Mouse (Mus musculus) midbrain, embryonic 13.5 days (tissue): ENCODE data around the gene Tmem8. TPM values are rescaled to one million over a fixed set of nuclear protein-coding genes. Genes with fewer than 3 reads are reported as not detected.
"Not testable (repeated sequence)": the region's sequence is repeated elsewhere in the genome, so short reads cannot be mapped to it uniquely, and the experiment has no call there.

Experiments used
- ATAC-seq: fragments of 200-750 bp; cut with Nextera tagmentation; 2 replicates; pipeline ENCODE4 v1.8.0; 2017; ENCODE audit warnings: mild to moderate bottlenecking, moderate TSS enrichment, moderate library complexity
- H3K27ac ChIP-seq: fragments of 300-500 bp; sonication (generic); 2 replicates; pipeline ENCODE4 v1.5.1; 2015; ENCODE audit warnings: inconsistent platforms, mild to moderate bottlenecking, moderate library complexity
- H3K27me3 ChIP-seq: fragments of 300-500 bp; sonication (generic); 2 replicates; pipeline ENCODE4 v1.6.1; 2015; ENCODE audit warnings: mild to moderate bottlenecking, inconsistent platforms
- H3K36me3 ChIP-seq: fragments of 300-500 bp; sonication (generic); 2 replicates; pipeline ENCODE4 v1.6.1; 2015; ENCODE audit warnings: mild to moderate bottlenecking, inconsistent platforms
- H3K4me1 ChIP-seq: fragments of 300-500 bp; sonication (generic); replicated peaks from 2 replicates; pipeline ENCODE4 v1.6.1; 2015; ENCODE audit warnings: inconsistent platforms
- H3K4me2 ChIP-seq: fragments of 300-500 bp; sonication (generic); replicated peaks from 2 replicates; pipeline ENCODE4 v1.6.1; 2015; ENCODE audit warnings: moderate library complexity, mild to moderate bottlenecking, inconsistent platforms
- H3K4me3 ChIP-seq: fragments of 300-500 bp; sonication (generic); replicated peaks from 2 replicates; pipeline ENCODE4 v1.5.1; 2015; ENCODE audit warnings: mild to moderate bottlenecking, inconsistent platforms
- H3K9ac ChIP-seq: fragments of 300-500 bp; sonication (generic); replicated peaks from 2 replicates; pipeline ENCODE4 v1.6.1; 2015; ENCODE audit warnings: mild to moderate bottlenecking, inconsistent platforms
- H3K9me3 ChIP-seq: fragments of 300-500 bp; sonication (generic); 2 replicates; pipeline ENCODE4 v1.6.1; 2016; ENCODE audit warnings: mild to moderate bottlenecking, inconsistent platforms
- WGBS: fragments of 180-500 bp; shearing (Covaris S2); methylation state at CpG from one replicate; pipeline ENCODE4 v1.1.7; 2015; 5-methylcytosine and 5-hydroxymethylcytosine counted together
- polyA plus RNA-seq: library from polyadenylated mRNA; unstranded; fragments of >200 nt; fragmentation: Nextera tagmentation; extraction: Ambion mirVana; gene quantifications from 2 replicates; pipeline ENCODE4 v1.2.1, GENCODE M21; 2015

The Tmem8 gene
- polyA plus RNA-seq, 1 experiment from 2014 or later, result 2.4 TPM

- peak overlapping the region; percentile 85 for H3K9ac ChIP-seq
- H3K36me3 ChIP-seq, result no peaks in the 10 kb centered on the region
- no peaks in the 10 kb centered on the region for H3K9me3 ChIP-seq
- H3K27ac ChIP-seq, result no peak overlapping the region
- H3K27me3 ChIP-seq, result peaks cover 77% of the 10 kb centered on the region
- H3K4me3 ChIP-seq, result peak overlapping the region; percentile 77
- 15% methylated on average over 8 of the region's 8 CpGs for WGBS
- ATAC-seq, result no peak
- H3K4me1 ChIP-seq, result peaks cover 21% of the 10 kb centered on the region
- H3K4me2 ChIP-seq, result peak overlapping the region; percentile 93
Measured at GRCm38 (mm10) chr17:26114061-26114460, 962 bp downstream of the Tmem8 start.

GRCm38 (mm10) chr17:26114461-26114860 is 1.4 kb downstream of the Tmem8 start:
- Histone ChIP-seq H3K27me3 (peaks cover 81% of the 10 kb centered on the region), H3K4me1 (peaks cover 21% of the 10 kb centered on the region)
- not testable (repeated sequence) for H3K27ac ChIP-seq, H3K9me3 ChIP-seq, ATAC-seq, H3K4me2 ChIP-seq, H3K36me3 ChIP-seq, H3K9ac ChIP-seq, H3K4me3 ChIP-seq
- 70% methylated on average over 7 of the region's 7 CpGs for WGBS

DNA sequence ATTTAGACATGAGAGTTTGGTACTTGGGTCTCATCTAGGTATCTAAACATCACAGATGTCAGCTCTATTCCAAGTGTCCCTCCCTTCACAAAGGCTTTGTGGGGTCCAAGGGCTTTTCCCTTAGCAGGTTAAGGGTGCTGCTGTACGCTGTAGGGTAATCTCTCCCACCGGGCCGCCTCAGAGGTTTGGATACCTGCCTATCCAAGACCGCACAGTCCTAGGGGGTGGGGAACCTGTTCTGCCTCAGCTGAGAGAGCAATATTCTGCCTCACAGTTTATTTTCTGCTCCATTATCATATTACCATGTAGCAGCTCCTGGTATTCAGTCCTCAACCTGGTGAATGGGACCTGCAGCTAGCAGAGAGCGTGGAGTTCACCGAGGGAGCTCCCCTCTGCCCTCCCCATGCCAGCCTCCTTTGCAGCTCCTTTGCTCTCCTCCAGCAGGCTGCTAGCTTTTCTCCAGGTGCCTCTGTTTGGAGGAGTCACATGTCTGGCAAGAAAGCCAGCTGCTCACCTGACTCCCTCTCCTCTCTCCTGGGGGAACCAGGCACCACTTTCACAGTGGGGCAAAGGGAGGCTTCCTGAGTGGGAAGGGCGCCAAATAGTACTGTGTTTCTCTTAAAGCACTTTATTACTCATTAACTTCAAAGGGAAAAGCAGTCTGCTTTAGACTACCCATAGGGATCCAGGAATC is 2.3 kb downstream of the Tmem8 start:
- Histone ChIP-seq H3K4me3 (no peak overlapping the region), H3K36me3 (no peaks in the 10 kb centered on the region), H3K9me3 (no peaks in the 10 kb centered on the region), H3K27ac (no peak overlapping the region), H3K27me3 (peaks cover 81% of the 10 kb centered on the region), H3K4me1 (peaks cover 22% of the 10 kb centered on the region), H3K9ac (no peak overlapping the region), H3K4me2 (no peak overlapping the region)
- ATAC-seq, result no peak
- 91% methylated on average over 7 of the region's 7 CpGs for WGBS

DNA sequence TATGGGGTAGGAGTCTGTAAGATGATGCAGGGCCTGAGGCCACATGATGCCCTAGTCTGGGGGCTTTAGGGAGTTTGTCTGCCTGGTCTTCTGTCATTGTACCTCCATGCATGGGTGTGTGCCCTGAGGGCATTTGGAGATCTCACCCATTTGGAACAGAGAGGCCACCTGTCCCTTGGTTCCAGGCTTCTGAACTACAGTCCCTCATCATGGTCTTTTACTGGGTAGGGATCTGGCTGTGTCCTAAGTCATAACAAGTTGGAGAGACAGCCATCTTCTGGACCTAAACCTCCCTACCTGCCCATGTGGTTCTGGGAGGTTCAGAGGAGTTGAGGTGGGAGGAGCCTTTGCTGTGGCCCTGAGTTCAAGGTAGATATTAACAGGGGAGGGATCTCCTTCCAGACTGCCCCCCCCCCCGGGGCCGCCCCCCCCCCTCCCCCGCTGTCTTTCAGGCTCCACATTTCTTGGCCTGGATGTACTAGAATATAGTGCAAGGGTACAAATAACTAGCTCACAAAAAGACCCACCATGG is 2.9 kb downstream of the Tmem8 start:
- Histone ChIP-seq H3K9ac (no peak overlapping the region), H3K36me3 (no peaks in the 10 kb centered on the region), H3K4me3 (no peak overlapping the region), H3K27me3 (peaks cover 77% of the 10 kb centered on the region), H3K4me1 (peaks cover 19% of the 10 kb centered on the region), H3K27ac (no peak overlapping the region), H3K9me3 (no peaks in the 10 kb centered on the region), H3K4me2 (no peak overlapping the region)
- WGBS, result 47% methylated on average over 3 of the region's 3 CpGs
- ATAC-seq, result no peak

GRCm38 (mm10) chr17:26116503-26117258 is 3.6 kb downstream of the Tmem8 start:
- Histone ChIP-seq H3K4me2 (no peak overlapping the region), H3K9ac (no peak overlapping the region), H3K9me3 (no peaks in the 10 kb centered on the region), H3K27me3 (peaks cover 74% of the 10 kb centered on the region), H3K27ac (no peak overlapping the region), H3K4me1 (peaks cover 15% of the 10 kb centered on the region), H3K4me3 (no peak overlapping the region), H3K36me3 (no peaks in the 10 kb centered on the region)
- 83% methylated on average over 17 of the region's 17 CpGs for WGBS
- no peak for ATAC-seq

DNA sequence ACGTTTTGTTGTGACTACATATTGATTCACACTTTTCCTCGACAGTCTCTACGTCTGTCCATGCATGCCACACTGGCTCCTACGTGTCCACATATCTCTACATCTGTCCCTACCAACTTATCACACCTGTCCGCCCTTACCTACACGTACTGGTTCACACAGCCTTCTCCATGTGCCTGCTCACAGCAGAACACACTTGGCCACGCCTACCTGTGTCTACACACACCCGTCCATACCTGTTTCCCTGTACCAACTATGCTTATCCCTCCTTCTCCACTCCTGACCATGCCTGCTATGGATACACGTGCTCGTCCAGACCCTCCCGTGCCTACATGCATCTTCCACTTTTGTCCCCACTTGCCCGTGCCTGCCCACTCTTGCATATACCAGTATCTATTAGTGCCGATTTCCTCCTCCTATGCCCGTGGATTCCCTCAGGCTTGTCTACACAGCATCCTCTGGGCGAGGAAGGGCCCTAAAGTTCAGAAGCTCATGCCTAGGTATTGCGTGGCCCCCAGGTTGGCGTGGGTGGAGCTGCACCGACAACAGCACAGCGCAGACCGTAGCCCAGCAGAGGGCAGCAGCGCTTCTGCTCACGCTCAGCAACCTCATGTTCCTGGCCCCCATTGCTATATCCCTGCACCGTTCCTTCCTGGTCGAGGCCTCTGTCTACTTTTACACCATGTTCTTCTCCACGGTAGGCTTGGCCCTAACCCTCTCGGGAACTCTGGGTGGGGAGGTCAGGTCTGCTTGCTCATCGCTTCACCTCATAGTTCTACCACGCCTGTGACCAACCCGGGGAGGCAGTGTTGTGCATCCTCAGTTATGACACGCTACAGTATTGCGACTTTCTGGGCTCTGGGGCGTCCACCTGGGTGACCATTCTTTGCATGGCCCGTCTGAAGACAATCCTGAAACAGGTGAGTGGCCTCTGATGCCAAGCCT is 6.9 kb downstream of the Tmem8 start:
- Histone ChIP-seq H3K4me1 (peaks cover 19% of the 10 kb centered on the region), H3K27ac (no peak overlapping the region), H3K36me3 (peaks cover under 1% of the 10 kb centered on the region; the same call in 1 of the 2 replicates), H3K4me2 (no peak overlapping the region), H3K9ac (no peak overlapping the region), H3K27me3 (peaks cover 54% of the 10 kb centered on the region), H3K9me3 (no peaks in the 10 kb centered on the region), H3K4me3 (no peak overlapping the region)
- WGBS, result 45% methylated on average over 33 of the region's 33 CpGs
- peak; percentile 31; the same call in 1 of the 2 replicates for ATAC-seq

DNA sequence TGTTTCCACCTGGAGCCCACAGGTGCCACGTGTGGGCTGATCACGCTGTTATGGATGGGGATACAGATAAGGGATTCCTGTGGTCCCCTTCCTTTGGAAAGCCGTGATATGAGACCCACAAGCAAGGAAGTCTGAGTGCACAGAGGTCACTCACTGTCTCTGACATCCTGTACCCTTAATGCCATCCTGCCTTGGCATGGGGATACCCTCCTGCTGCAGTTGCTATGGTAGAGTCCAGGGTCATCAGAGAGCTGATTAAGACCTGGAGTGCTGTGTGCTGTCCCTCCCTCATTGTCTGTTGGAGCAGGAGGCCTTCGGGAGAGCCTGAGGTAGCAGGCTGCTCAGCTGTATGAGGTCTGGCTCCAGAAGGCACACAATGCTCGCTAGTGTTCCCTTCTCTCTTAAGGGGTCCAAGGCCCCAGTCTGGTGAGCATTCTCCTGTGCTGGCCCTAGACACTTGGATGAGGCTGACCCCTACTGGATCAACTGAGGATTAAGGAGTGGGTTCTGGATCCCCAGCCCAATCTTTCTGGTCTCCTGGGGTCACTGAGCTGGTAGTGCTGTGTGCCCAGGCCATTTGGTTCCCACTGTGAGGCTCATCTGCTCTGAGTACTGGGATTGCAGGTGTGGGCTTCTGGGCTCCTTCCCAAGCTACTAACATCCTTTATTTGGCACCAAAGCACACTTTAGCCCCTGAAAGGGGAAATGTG is 9.5 kb downstream of the Tmem8 start:
- no peak overlapping the region for H3K27ac ChIP-seq
- H3K9ac ChIP-seq, result no peak overlapping the region; the same call in 1 of the 2 replicates
- no peaks in the 10 kb centered on the region for H3K9me3 ChIP-seq
- peaks cover 23% of the 10 kb centered on the region for H3K4me1 ChIP-seq
- WGBS, result 51% methylated on average over 5 of the region's 5 CpGs
- H3K36me3 ChIP-seq, result peaks cover 24% of the 10 kb centered on the region
- peaks cover 28% of the 10 kb centered on the region for H3K27me3 ChIP-seq
- H3K4me3 ChIP-seq, result no peak overlapping the region
- H3K4me2 ChIP-seq, result no peak overlapping the region
- ATAC-seq, result peak; percentile 21

- no peak within 1 kb of the TSS for H3K27ac ChIP-seq
- under 1% methylated on average over 32 of the region's 32 CpGs for WGBS
- peaks cover 21% of the 10 kb centered on the region for H3K27me3 ChIP-seq
- H3K36me3 ChIP-seq, result peaks cover 31% of the 10 kb centered on the region
- H3K4me3 ChIP-seq, result peak within 1 kb of the TSS; percentile 75
- peak; percentile 91 for ATAC-seq
- no peaks in the 10 kb centered on the region for H3K9me3 ChIP-seq
- H3K4me2 ChIP-seq, result peak within 1 kb of the TSS; percentile 93
- H3K4me1 ChIP-seq, result peaks cover 23% of the 10 kb centered on the region
- peak within 1 kb of the TSS; percentile 81 for H3K9ac ChIP-seq
Measured at GRCm38 (mm10) chr17:26123267-26123684, 10.2 kb downstream of the Tmem8 start, which contains the start of gene Mrpl28. Gene Mrpl28 (plus strand): TSS chr17:26123500.

DNA sequence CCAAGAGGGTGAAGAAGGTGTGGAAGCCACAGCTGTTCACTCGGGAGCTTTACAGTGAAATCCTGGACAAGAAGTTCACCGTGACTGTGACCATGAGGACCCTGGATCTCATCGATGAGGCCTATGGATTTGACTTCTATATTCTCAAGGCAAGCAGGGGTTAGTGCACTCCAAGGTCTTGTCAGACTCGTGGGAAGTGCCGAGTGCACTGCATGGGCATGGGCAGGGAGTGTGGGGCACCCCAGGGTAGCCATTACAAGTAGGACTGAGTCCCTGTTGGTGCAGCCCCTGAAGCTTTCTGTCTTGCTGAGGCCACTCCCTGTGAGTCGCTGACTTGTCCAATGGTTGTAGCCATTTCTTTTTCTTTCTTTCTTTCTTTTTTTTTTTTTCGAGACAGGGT is 11.5 kb downstream of the Tmem8 start:
- peaks cover 44% of the 10 kb centered on the region for H3K36me3 ChIP-seq
- H3K4me3 ChIP-seq, result peak overlapping the region; percentile 75
- H3K27ac ChIP-seq, result no peak overlapping the region
- WGBS, result 85% methylated on average over 7 of the region's 7 CpGs
- peaks cover 23% of the 10 kb centered on the region for H3K4me1 ChIP-seq
- H3K9ac ChIP-seq, result peak overlapping the region; percentile 81
- no peaks in the 10 kb centered on the region for H3K9me3 ChIP-seq
- H3K27me3 ChIP-seq, result peaks cover 15% of the 10 kb centered on the region
- H3K4me2 ChIP-seq, result peak overlapping the region; percentile 93
- ATAC-seq, result no peak

DNA sequence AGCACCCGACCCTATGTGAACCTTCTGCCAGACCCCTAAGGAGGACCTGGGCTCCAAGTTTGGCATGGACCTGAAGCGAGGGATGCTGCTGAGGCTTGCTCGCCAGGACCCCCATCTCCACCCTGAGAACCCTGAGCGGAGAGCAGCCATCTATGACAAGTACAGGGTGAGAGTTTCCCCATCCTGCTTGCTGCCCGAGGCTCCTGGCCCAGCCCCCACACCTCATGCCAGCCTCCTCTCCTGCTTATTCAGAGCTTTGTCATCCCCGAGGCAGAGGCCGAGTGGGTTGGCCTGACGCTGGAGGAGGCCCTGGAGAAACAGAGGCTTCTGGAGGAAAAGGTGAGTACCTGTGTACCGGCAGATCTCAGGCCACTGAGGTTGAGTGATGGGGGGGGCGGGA is 12.1 kb downstream of the Tmem8 start:
- no peak overlapping the region for H3K9ac ChIP-seq
- H3K4me1 ChIP-seq, result peaks cover 22% of the 10 kb centered on the region
- 0 out of 2 replicates have a peak overlapping the region, but pooled peaks have one; percentile 9 for H3K4me2 ChIP-seq
- H3K4me3 ChIP-seq, result no peak overlapping the region
- no peak for ATAC-seq
- H3K9me3 ChIP-seq, result no peaks in the 10 kb centered on the region
- peaks cover 50% of the 10 kb centered on the region for H3K36me3 ChIP-seq
- peaks cover 14% of the 10 kb centered on the region; the same call in 1 of the 2 replicates for H3K27me3 ChIP-seq
- no peak overlapping the region for H3K27ac ChIP-seq
- 92% methylated on average over 10 of the region's 10 CpGs for WGBS
